Mouse (Mus musculus): Measurements from ENCODE around the gene Adgrf3. TPM values are rescaled to one million over a fixed set of nuclear protein-coding genes. Genes with fewer than 3 reads are reported as not detected.

Adgrf3 gene
- total RNA-seq, 2 experiments from 2014 or later, result not detected

GRCm38 (mm10) chr5:30205034-30205433 is 488 bp downstream of the Adgrf3 start:
- intact Hi-C loops (cut with DNase I), result loop anchor here (5.0 kb wide), 1 partner anchor 802 kb away; no protein-coding TSS in a partner anchor
- DNase-seq (ENCODE audit: extremely low spot score in 1 of 2, low spot score in 2 of 2), result no peak

DNA sequence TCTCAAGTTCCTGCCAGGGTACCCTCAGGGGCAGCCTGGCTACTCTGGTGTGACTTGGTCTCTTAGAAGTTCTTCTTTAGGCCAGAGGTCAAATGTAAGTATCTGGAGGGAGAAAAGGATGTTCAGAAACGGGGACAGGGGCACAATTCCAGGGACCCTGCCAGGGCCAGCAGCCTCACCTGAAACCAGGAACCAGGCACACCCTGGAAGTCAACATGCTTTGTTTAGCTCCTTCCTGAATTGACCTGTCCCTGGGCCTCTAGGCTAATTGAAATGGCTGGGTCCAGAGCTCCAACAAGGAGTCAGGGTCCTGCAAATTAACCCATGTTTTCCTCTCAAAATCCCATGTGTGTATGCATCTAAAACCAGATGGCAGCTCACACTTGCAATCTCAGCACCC is 1.1 kb downstream of the Adgrf3 start:
- DNase-seq (ENCODE audit: extremely low spot score in 1 of 2, low spot score in 2 of 2), result no peak
- intact Hi-C loops (cut with DNase I), result no loop called here

DNA sequence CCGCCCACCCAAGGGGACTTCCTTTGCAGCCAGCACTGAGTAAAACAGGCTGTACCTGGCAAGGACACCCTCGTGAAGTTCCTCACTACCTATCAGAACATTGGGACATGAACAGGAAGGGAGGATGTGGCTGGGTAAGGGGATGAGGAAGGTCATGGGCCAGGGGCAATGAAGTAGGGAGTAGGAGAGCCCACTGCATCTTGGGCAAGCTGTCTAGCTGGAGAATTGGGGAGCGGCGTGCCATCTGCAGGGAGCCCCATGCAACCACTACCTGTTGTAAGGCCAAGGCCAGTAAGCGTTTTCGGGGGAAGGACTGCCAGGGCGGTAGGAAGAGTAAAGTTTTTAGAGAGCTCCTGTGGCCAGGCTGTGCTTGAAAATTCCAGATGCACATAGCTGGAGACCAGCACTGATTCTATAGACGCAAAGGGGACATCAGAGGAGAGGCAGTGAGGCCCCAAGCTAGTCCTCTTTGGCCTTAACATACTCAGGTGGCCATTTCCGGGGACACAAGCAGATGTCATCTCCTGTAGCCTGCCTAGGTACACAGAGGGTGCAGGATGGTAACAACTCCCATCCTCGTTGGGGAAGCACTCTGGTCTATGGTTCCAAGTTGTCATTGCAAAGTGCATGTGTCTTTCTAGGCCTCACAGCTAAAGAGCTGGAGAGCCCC is 2.2 kb downstream of the Adgrf3 start:
- intact Hi-C loops (cut with DNase I), result no loop called here
- no peak for DNase-seq (ENCODE audit: extremely low spot score in 1 of 2, low spot score in 2 of 2)

DNA sequence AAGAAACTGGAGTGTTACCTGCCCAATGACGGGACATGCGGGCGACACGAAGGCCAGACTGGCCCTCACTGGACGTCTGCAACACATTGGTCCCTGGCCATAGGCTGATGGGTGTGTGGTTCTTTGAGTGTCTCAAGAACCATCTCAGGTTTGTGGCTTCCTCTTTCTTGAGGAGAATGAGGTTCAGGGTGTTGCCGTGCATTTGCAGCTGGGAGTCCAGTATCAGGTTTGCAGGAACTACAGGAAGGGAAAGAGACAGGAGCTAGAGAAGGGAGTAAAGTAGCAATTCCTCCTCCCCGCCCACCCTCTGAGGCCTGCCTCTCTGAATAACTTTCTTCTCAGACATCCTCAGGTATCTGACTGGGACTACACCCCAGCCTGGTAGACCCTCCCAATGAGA is 3.3 kb downstream of the Adgrf3 start:
- DNase-seq (ENCODE audit: extremely low spot score in 1 of 2, low spot score in 2 of 2), result no peak
- intact Hi-C loops (cut with DNase I), result no loop called here

DNA sequence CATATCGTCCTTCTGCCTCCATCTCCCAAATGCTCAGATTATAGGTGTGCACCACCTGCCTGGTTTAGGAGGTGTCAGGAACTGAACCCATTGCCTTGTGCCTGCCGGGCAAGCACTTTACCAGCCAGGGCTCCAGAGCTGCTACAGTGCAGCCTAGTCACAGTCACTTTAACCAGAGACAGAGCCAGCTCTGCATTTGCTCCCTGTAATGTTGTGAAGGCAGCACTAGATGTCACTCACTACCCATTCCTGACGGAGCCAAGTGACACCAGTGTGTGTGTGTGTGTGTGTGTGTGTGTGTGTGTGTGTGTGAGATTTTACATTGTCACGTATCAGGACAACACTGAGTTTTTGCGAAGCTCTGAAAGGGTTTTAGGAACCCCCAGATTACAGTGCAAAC is 4.0 kb downstream of the Adgrf3 start:
- intact Hi-C loops (cut with DNase I), result no loop called here
- DNase-seq (ENCODE audit: extremely low spot score in 1 of 2, low spot score in 2 of 2), result peak; percentile 46 to 60

GRCm38 (mm10) chr5:30198257-30198656 is 7.3 kb downstream of the Adgrf3 start:
- intact Hi-C loops (cut with DNase I), result no loop called here
- DNase-seq (ENCODE audit: extremely low spot score in 1 of 2, low spot score in 2 of 2), result no peak

- no peak for DNase-seq (ENCODE audit: extremely low spot score in 1 of 2, low spot score in 2 of 2)
Observed at GRCm38 (mm10) chr5:30195340-30195739, 10.2 kb downstream of the Adgrf3 start.

GRCm38 (mm10) chr5:30192452-30192851 is 13.1 kb downstream of the Adgrf3 start:
- no peak for DNase-seq (ENCODE audit: extremely low spot score in 1 of 2, low spot score in 2 of 2)
- intact Hi-C loops (cut with DNase I), result no loop called here

More at GRCm38 (mm10) chr5:30195340-30195739, 10.2 kb downstream of the Adgrf3 start:
- intact Hi-C loops (cut with DNase I), result no loop called here

GRCm38 (mm10) chr5:30187687-30188485 is 17.6 kb downstream of the Adgrf3 start:
- DNase-seq (ENCODE audit: extremely low spot score in 1 of 2, low spot score in 2 of 2), result no peak
- intact Hi-C loops (cut with DNase I), result no loop called here

GRCm38 (mm10) chr5:30175811-30176210 is 29.7 kb downstream of the Adgrf3 start:
- DNase-seq (ENCODE audit: extremely low spot score in 1 of 2, low spot score in 2 of 2), result no peak
- intact Hi-C loops (cut with DNase I), result no loop called here

DNA sequence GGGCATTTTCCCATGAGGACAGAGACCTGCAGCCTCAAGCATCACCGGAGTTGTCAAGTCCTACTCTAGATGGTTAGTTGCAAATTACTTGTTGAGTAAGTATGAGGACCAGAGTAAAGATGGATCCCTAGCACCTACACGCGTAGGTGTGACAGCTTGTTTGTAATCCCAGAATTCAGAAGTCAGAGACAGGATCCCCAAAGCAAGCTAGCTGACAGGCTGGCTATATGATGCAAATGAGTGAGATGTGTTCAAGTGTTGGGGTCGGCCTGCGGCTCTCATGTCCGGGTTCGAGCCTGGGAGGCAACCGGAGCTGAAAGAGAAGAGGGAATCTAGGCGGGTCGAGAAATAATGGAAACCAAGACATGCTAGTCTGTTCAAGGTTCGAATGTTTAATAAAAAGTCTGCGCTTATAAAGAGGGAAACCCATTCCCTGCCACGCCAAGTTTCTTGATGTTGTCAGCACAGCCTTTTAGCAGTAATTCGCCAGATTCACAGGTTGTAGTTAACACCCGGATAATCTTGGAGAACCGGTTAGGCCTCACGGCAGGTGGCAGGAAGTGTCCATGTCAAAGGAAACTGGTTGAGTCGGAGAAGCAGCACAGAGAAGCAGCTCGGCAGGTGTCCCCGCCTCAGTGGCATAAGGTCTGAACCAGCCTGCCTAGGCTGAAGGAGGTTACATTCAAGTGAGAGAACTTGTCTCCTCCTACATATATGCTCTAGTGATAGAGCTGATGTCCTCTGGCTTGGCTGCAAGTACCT is 32.4 kb downstream of the Adgrf3 start:
- intact Hi-C loops (cut with DNase I), result loop anchor here (5.0 kb wide), 1 partner anchor 41 kb away; no protein-coding TSS in a partner anchor

GRCm38 (mm10) chr5:30172115-30172514 is 33.4 kb downstream of the Adgrf3 start:
- DNase-seq (ENCODE audit: extremely low spot score in 1 of 2, low spot score in 2 of 2), result no peak
- intact Hi-C loops (cut with DNase I), result loop anchor here (5.0 kb wide), 1 partner anchor 40 kb away; no protein-coding TSS in a partner anchor

More for the DNA sequence above, 32.4 kb downstream of the Adgrf3 start:
- DNase-seq (ENCODE audit: extremely low spot score in 1 of 2, low spot score in 2 of 2), result no peak

- intact Hi-C loops (cut with DNase I), result loop anchor here (5.0 kb wide), 1 partner anchor 38 kb away; no protein-coding TSS in a partner anchor
Observed at GRCm38 (mm10) chr5:30170303-30170940, 35.1 kb downstream of the Adgrf3 start.

GRCm38 (mm10) chr5:30165234-30165946 is 40.1 kb downstream of the Adgrf3 start:
- intact Hi-C loops (cut with DNase I), result no loop called here

More at GRCm38 (mm10) chr5:30170303-30170940, 35.1 kb downstream of the Adgrf3 start:
- no peak for DNase-seq (ENCODE audit: extremely low spot score in 1 of 2, low spot score in 2 of 2)

DNA sequence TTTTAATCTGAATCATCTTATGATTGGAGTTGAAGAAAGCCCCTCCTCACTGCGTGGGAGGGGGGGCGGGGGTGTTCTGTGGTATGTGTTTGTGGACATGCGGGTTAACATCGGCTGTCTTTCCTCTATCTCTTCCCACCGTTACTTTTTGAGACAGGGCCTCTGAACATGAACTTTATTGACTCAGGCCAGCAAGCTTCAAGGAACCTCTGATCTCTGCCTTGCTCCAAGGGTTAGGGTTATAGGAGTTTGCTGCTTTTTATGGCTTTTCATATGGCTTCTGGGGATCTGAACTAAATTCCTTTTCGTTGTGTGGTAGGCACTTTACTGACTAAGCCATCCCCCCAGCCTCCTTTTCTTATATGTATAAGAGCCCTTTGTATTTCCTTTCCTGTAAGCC is 43.2 kb downstream of the Adgrf3 start:
- no peak for DNase-seq (ENCODE audit: extremely low spot score in 1 of 2, low spot score in 2 of 2)
- intact Hi-C loops (cut with DNase I), result no loop called here

More at GRCm38 (mm10) chr5:30165234-30165946, 40.1 kb downstream of the Adgrf3 start:
- no peak for DNase-seq (ENCODE audit: extremely low spot score in 1 of 2, low spot score in 2 of 2)

DNA sequence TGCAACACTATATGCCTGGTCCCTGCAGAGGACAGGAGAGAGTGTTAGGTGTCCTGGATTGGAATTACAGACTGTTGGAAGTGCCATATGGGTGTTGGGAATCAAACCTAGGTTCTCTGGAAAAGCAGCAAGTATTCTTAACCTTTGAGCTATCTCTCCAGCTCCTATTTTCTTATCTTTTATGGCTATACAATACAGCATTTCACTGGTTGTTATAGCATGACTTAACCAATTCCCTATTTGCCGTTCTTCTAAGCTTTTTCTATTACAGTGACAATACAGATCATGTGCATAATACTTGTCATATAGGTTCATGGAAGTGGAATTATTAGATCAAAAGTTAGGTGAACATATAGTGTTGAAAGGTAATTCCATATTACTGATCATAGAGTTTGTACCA is 43.7 kb downstream of the Adgrf3 start:
- intact Hi-C loops (cut with DNase I), result no loop called here

DNA sequence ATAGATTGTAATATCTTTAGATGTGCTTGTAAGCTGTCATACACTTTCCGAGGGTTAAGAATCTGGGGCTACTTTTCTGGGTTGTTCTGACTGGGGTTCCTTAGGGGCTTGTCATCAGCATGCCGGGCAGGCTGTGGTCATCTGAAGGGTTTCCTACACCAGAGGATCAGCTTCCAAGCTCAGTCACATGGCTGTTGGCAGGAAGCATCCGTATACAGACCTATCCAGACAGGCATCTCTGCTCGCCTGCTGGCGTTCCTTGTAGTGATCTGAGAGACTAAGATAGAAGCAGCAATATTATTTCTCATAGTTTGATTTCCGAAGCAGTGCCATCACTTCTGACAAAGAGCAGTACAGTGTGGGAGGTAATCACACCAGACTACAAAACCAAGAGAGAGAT is 45.9 kb downstream of the Adgrf3 start:
- intact Hi-C loops (cut with DNase I), result no loop called here
- DNase-seq (ENCODE audit: extremely low spot score in 1 of 2, low spot score in 2 of 2), result no peak

More for the DNA sequence above, 43.7 kb downstream of the Adgrf3 start:
- DNase-seq (ENCODE audit: extremely low spot score in 1 of 2, low spot score in 2 of 2), result no peak

Measured in left cerebral cortex, postnatal 10 days (tissue).